In the genomic region with DNA sequence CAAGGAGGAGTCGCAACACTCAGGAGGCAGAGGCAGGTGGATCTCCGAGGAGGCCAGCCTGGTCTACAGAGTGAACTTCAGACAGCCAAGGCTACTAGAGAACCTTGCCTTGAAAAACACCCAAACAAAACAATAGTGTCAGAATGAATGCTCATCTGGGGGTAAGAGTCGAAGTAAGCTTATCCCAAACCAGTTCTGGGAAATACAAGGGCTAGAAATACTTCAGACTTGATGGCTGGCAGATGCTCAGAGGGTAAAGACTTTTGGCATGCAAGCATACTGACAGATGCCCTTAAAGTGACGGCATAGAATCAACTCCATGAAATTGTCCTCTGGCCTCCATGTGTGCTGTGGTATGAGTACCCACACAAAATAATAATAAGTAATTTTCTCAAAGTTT, we compare ENCODE assay signal across 38 mouse cellular contexts. TPM values are rescaled to one million over a fixed set of nuclear protein-coding genes. Genes with fewer than 3 reads are reported as not detected.
"Had no signal": no experiment of that assay in that cellular context is flagged by ENCODE, and none has a peak within 500 bp of the region (broad histone marks: within the 10 kb centered on the region; RNA-seq: fewer than 3 reads in every experiment).

No protein-coding gene starts in this region.

- H3K4me3 ChIP-seq: left cerebral cortex, adult 2 months; limb, embryonic 10.5 days; limb, embryonic 12.5 days; limb, embryonic 13.5 days; limb, embryonic 15.5 days; liver, embryonic 12.5 days; liver, embryonic 13.5 days; liver, embryonic 15.5 days; lung, embryonic 15.5 days; megakaryocyte, embryonic 14.5 days; midbrain, embryonic 12.5 days; midbrain, embryonic 13.5 days; midbrain, embryonic 15.5 days; myocyte had no signal

- ATAC-seq: liver, embryonic 12.5 days; liver, postnatal 0 days; lung, postnatal 0 days; midbrain, embryonic 13.5 days; midbrain, embryonic 15.5 days; midbrain, embryonic 16.5 days had no signal

- DNase-seq: left cerebral cortex, postnatal 4 days; liver; liver, embryonic 13.5 days; liver, postnatal 0 days; lung, adult 18-20 months; lung, adult 2 months; lung, embryonic 14.5 days; lung, postnatal 10 days; lung, postnatal 14 days; lung, postnatal 36 days; lung, postnatal 4 days; midbrain, embryonic 14.5 days had no signal

- H3K27me3 ChIP-seq: limb, embryonic 12.5 days; limb, embryonic 15.5 days; lung, embryonic 15.5 days; midbrain, embryonic 12.5 days; midbrain, embryonic 13.5 days; midbrain, embryonic 15.5 days had no signal

- H3K27ac ChIP-seq: left cerebral cortex, adult 2 months; limb, embryonic 10.5 days; limb, embryonic 12.5 days; limb, embryonic 13.5 days; limb, embryonic 15.5 days; liver, embryonic 12.5 days; liver, embryonic 13.5 days; liver, embryonic 14.5 days; liver, embryonic 15.5 days; lung, embryonic 15.5 days; macrophage; midbrain, embryonic 12.5 days; midbrain, embryonic 13.5 days; midbrain, embryonic 15.5 days had no signal

- H3K4me1 ChIP-seq: limb, embryonic 12.5 days; limb, embryonic 13.5 days; limb, embryonic 15.5 days; liver, embryonic 12.5 days; liver, embryonic 13.5 days; liver, embryonic 15.5 days; lung, embryonic 15.5 days had no signal

- H3K9me3 ChIP-seq: limb, embryonic 10.5 days; limb, embryonic 12.5 days; limb, embryonic 13.5 days; limb, embryonic 15.5 days; liver, embryonic 12.5 days; liver, embryonic 13.5 days; liver, embryonic 15.5 days; lung, embryonic 15.5 days; megakaryocyte, embryonic 14.5 days; midbrain, embryonic 12.5 days; midbrain, embryonic 13.5 days; midbrain, embryonic 15.5 days had no signal

- H3K36me3 ChIP-seq: limb, embryonic 10.5 days; limb, embryonic 12.5 days; limb, embryonic 13.5 days; limb, embryonic 15.5 days; liver, embryonic 12.5 days; liver, embryonic 13.5 days; liver, embryonic 15.5 days; lung, embryonic 15.5 days; midbrain, embryonic 12.5 days; midbrain, embryonic 13.5 days; midbrain, embryonic 15.5 days had no signal

- H3K9ac ChIP-seq: limb, embryonic 12.5 days; limb, embryonic 13.5 days; limb, embryonic 15.5 days; liver, embryonic 12.5 days; liver, embryonic 13.5 days; liver, embryonic 14.5 days; liver, embryonic 15.5 days; liver, postnatal 0 days; lung, embryonic 14.5 days; lung, embryonic 15.5 days; midbrain, embryonic 12.5 days; midbrain, embryonic 13.5 days; midbrain, embryonic 15.5 days had no signal

- H3K4me2 ChIP-seq: limb, embryonic 12.5 days; limb, embryonic 13.5 days; limb, embryonic 15.5 days; liver, embryonic 11.5 days; liver, embryonic 12.5 days; liver, embryonic 13.5 days; liver, embryonic 15.5 days; lung, embryonic 14.5 days; lung, embryonic 15.5 days; midbrain, embryonic 12.5 days; midbrain, embryonic 13.5 days; midbrain, embryonic 15.5 days had no signal

RNA-seq across cellular contexts. Expression of a gene that starts 21.7 kb away (rescaled TPM):
- total RNA-seq: liver, adult 2 months; megakaryocyte progenitor cell, adult 5-6 weeks; megakaryocyte, adult 5-6 weeks; megakaryocyte-erythroid progenitor cell, adult 5-6 weeks; monocyte, adult 5-6 weeks had no signal
- polyA plus RNA-seq: limb, embryonic 10.5 days; limb, embryonic 12.5 days; limb, embryonic 15.5 days; liver, adult 2 months; liver, embryonic 11.5 days; liver, embryonic 12.5 days; liver, embryonic 13.5 days; liver, embryonic 15.5 days; liver, embryonic 16.5 days; liver, postnatal 0 days; lung, embryonic 14.5 days; lung, embryonic 16.5 days; macrophage; midbrain, embryonic 12.5 days; neural tube, embryonic 11.5 days had no signal
